Mouse (Mus musculus) brain, embryonic 14.5 days (tissue): Measurements from ENCODE around the gene Rfxank.

ENCODE experiments used
- CTCF ChIP-seq: fragments of 200-500 bp; IDR thresholded peaks from 2 replicates; pipeline ENCODE4 v1.5.1; 2012; ENCODE audit warnings: inconsistent platforms, mild to moderate bottlenecking, moderate library complexity, borderline replicate concordance; ENCODE audit not compliant: insufficient read depth, insufficient read length; ENCODE audit errors: extremely low read depth
- POLR2A ChIP-seq: fragments of 200-500 bp; IDR thresholded peaks from 2 replicates; pipeline ENCODE4 v1.6.1; 2012; ENCODE audit warnings: mild to moderate bottlenecking, inconsistent platforms, borderline replicate concordance; ENCODE audit not compliant: poor library complexity, insufficient read depth, insufficient read length, severe bottlenecking; ENCODE audit errors: extremely low read depth

DNA sequence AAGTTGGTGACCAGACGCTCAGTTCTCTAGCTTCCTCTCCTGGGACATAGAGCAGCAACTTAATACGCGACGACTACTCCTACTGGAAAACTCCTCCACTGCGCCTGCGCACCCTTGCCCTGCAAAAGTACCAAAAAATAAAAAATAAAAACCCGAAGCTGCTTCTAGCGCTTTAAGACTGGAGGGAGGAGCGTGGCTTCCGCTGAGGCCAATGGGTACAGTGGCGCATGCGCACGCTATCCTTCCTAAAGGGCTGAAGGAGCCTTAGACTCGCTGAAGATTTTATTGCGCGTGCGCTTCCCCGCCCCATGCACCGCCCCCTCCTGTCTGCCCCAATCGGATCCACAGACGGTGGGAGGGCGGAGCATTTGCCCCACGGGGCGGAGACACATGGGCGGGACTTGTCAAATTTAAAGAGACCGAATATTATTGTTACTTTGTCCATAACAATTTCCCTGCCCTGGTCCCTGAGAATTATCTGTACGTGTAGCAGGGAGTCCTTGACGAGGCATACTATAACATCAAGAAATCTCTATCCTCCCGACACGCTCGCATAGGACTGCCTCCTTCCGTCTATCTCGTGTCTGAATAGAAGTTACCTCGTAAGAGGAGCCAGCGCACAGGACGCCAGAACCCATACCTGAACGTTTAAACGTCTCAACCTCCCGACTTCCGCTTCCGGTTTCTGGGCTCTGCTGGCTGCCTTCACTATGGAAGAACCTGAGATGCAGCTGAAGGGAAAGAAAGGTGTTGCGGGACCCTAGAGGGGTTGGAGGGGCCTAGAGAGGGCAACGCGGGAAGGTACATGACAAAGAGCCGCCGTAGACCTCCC lies at the start of gene Rfxank, which contains the start of the genes Borcs8 and Mef2b:
- TF ChIP-seq CTCF (no peak), POLR2A (no peak)
